Mouse (Mus musculus) olfactory bulb, adult 2 months (tissue): Measurements from ENCODE around the gene Gm3327.
"Not testable (repeated sequence)": the region's sequence is repeated elsewhere in the genome, so short reads cannot be mapped to it uniquely, and the experiment has no call there.

Experiments
- CTCF ChIP-seq: fragments of 200-500 bp; IDR thresholded peaks from 2 replicates; pipeline ENCODE4 v1.5.1; 2012; ENCODE audit warnings: low read depth, mild to moderate bottlenecking, low read length, moderate library complexity; ENCODE audit not compliant: insufficient read depth
- POLR2A ChIP-seq: fragments of 200-500 bp; IDR thresholded peaks from 2 replicates; pipeline ENCODE4 v1.6.1; 2012; ENCODE audit warnings: mild to moderate bottlenecking, low read depth, low read length, moderate library complexity; ENCODE audit not compliant: insufficient read depth

DNA sequence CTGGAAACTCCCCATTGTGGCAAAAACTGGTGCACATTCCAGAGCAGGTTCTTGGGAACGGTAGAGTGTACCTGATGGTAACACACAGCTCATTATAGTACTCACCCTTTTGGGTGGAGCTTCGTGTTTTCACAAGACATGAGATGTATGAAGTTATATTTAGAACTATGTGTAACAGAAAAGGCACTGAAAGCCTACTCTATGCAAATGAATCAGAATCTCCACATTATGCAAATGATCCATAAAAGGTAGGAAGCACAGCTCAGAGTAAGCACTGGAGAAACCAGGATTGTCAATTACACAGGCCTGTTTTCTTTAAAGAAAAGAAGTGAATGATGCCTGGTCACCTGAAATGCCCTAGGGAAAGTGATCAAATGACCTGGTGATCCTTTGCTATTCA, 36.1 kb upstream of the Gm3327 start:
- TF ChIP-seq CTCF, POLR2A: not testable (repeated sequence)
